Mouse (Mus musculus) brain, embryonic 14.5 days (tissue): ENCODE measurements around the gene Mtus2. TPM values are rescaled to one million over a fixed set of nuclear protein-coding genes. Genes with fewer than 3 reads are reported as not detected.

Source experiments
- DNase-seq: peaks from one replicate; pipeline ENCODE4 v3.0.0-alpha.2; 2011; ENCODE audit warnings: low read depth
- CTCF ChIP-seq: fragments of 200-500 bp; IDR thresholded peaks from 2 replicates; pipeline ENCODE4 v1.5.1; 2012; ENCODE audit warnings: inconsistent platforms, mild to moderate bottlenecking, moderate library complexity, borderline replicate concordance; ENCODE audit not compliant: insufficient read depth, insufficient read length; ENCODE audit errors: extremely low read depth
- POLR2A ChIP-seq: fragments of 200-500 bp; IDR thresholded peaks from 2 replicates; pipeline ENCODE4 v1.6.1; 2012; ENCODE audit warnings: mild to moderate bottlenecking, inconsistent platforms, borderline replicate concordance; ENCODE audit not compliant: poor library complexity, insufficient read depth, insufficient read length, severe bottlenecking; ENCODE audit errors: extremely low read depth
- polyA plus RNA-seq: library from polyadenylated mRNA; depleted of rRNA; stranded (reverse); fragments of >200 nt; gene quantifications from 2 replicates; pipeline ENCODE4 v1.2.3, GENCODE M21; 2012

Mtus2 gene
- polyA plus RNA-seq, 1 experiment: 28.8 TPM

DNA sequence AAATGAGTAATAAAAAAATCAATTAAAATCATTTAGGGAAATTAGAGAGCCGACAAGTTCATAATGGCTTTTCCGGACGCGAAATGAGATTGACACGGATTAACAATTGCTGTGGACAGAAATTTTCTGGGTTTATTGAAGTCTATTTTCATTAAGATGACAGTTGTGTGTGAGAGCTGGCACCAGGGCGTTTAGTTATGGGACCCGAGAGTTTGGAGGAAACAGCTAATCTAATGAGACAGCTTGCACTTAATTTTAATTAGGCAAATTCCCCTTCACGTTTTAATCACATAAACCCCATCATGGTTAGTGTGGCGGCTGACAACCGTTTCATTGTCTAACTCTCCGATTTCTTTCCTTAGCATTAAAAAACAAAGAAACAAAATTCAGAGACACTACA is 60.3 kb downstream of the Mtus2 start:
- no peak for TF ChIP-seq POLR2A
- no peak for TF ChIP-seq CTCF
- DNase-seq: peak; percentile 41

GRCm38 (mm10) chr5:148022784-148023183 is 65.7 kb downstream of the Mtus2 start:
- TF ChIP-seq CTCF: no peak
- TF ChIP-seq POLR2A: no peak
- DNase-seq: no peak

GRCm38 (mm10) chr5:148026401-148027349 is 69.6 kb downstream of the Mtus2 start:
- peak; percentile 60 for DNase-seq
- no peak for TF ChIP-seq POLR2A
- peak; percentile 57 for TF ChIP-seq CTCF

DNA sequence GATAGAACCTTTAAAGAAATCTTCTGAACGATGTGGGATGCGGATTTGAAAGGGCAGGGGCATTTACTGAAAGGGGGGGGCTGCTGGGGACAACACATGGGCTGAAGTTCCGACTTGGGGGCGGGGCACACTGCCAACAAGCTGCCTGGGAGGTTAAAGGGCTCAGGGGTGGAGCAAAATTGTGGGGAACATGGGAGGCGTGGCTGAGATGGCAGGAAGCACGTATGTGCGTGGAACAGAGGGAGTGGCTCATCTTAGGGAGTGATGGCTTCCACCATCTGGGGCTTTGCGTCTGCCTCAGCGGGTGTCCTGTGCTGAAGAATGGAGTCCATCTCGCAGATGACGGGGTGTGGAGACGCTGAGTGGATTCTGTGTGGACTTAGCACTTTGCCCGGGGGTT is 70.9 kb downstream of the Mtus2 start:
- DNase-seq: peak; percentile 11
- TF ChIP-seq CTCF (no peak), POLR2A (no peak)

DNA sequence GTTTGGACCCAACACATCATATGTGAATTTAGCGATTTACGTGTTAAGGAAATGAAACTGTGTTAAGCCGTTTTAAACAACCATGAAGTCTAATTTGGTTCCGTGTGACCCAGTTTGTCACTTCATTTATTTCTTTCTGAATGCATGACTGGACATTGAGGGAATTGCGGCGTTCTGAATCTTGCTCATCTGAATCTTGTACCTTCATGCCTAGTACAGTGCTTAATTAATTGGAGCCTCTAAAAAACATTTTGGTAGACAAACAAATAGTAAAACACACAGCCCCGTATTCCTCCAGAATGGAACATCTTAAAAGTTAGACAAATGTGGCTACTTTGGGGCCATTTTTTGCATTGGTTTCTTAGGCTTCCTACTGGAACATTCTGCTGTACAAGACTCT is 84.5 kb downstream of the Mtus2 start:
- DNase-seq: no peak
- TF ChIP-seq POLR2A: no peak
- no peak for TF ChIP-seq CTCF

DNA sequence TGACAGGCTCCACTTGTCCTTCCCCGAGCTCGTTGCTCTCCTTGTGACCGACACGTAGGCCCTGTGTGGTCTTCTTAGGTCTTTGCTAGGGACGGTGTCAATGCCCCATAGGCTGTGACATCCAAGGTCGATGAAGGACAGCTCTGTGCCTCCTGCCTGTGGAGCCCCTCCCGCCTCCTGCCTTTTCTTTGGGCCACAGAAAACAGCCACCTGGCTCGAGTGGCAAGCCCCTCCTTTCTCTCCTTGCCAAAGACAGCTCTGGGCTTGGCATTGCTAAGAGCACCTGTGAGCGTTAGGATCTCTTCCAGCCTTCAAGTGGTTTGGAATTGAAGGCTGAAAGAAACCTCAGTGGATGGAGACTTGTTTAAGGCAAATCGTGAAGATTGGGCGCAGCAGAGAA is 91.1 kb downstream of the Mtus2 start:
- no peak for DNase-seq
- no peak for TF ChIP-seq POLR2A
- no peak for TF ChIP-seq CTCF

GRCm38 (mm10) chr5:148049304-148049703 is 92.2 kb downstream of the Mtus2 start:
- DNase-seq: no peak
- TF ChIP-seq CTCF: no peak
- no peak for TF ChIP-seq POLR2A

DNA sequence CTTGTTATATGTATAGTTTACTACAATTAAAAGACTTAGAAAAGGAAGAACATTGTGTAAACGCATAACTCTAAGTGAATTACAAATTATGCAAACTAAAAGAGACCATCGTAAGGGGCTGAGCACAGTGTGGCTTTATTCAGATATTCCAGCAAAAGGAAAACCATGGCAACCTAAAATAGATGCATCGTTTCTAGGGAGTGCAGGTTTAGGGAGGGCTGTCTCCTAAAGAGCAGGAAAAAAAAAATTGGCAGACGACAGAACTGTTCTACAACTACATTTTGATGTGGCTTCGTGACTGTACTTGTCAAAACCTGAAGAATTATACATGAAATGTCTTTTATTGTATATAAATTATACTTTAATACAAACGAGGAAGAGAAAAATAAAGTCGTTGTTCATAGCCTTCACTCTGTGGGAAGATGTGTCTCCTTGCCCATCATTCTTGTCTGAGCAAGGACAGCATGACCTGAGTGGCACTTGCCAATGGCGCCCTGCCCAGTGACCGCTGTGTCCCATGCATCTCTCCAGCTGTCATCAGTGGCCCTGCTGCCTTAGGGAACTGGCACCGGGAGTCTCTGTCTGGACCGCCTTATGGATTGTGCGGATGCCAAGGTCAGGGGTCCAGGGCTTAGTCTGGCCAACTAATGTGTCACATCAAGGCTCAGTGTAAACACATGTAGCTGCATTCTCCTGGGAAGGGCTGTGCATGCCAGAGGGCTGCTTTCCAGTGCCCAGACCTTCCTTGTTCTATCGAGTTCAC is 95.9 kb downstream of the Mtus2 start:
- TF ChIP-seq CTCF: no peak
- TF ChIP-seq POLR2A: no peak
- peak; percentile 41 for DNase-seq

- DNase-seq: no peak
- TF ChIP-seq CTCF: no peak
- no peak for TF ChIP-seq POLR2A
Measured at GRCm38 (mm10) chr5:148053609-148053990, 96.5 kb downstream of the Mtus2 start.

- TF ChIP-seq CTCF (no peak), POLR2A (no peak)
- DNase-seq: no peak
Measured at GRCm38 (mm10) chr5:148056831-148057230, 99.7 kb downstream of the Mtus2 start.

- no peak for DNase-seq
- no peak for TF ChIP-seq CTCF
- TF ChIP-seq POLR2A: no peak
Measured at GRCm38 (mm10) chr5:148057433-148057832, 100.3 kb downstream of the Mtus2 start.
